Mouse (Mus musculus): Measurements from ENCODE around the gene Utp4. TPM values are rescaled to one million over a fixed set of nuclear protein-coding genes. Genes with fewer than 3 reads are reported as not detected.

Utp4 gene
- polyA plus RNA-seq, 1 experiment = 18.9 TPM

- Histone ChIP-seq H3K27ac (ENCODE audit: control insufficient read depth, insufficient read depth, low read depth, low read length, poor library complexity) (no peak overlapping the region), H3K4me3 (replicated peaks; ENCODE audit: control insufficient read depth, low read depth, low read length) (no peak overlapping the region), H3K4me1 (ENCODE audit: control insufficient read depth, insufficient read depth, low read length) (peaks cover 1% of the 10 kb centered on the region)
- 82% methylated on average over 5 of the region's 5 CpGs for WGBS
- TF ChIP-seq CTCF (IDR thresholded peaks at IDR 0.05; ENCODE audit: control insufficient read depth, insufficient read depth, low read length) (no peak), POLR2A (IDR thresholded peaks at IDR 0.05; ENCODE audit: borderline replicate concordance, control insufficient read depth, low read depth, low read length) (no peak)
These were observed 36.5 kb downstream of the Utp4 start for GRCm38 (mm10) chr8:106929921-106930320.

DNA sequence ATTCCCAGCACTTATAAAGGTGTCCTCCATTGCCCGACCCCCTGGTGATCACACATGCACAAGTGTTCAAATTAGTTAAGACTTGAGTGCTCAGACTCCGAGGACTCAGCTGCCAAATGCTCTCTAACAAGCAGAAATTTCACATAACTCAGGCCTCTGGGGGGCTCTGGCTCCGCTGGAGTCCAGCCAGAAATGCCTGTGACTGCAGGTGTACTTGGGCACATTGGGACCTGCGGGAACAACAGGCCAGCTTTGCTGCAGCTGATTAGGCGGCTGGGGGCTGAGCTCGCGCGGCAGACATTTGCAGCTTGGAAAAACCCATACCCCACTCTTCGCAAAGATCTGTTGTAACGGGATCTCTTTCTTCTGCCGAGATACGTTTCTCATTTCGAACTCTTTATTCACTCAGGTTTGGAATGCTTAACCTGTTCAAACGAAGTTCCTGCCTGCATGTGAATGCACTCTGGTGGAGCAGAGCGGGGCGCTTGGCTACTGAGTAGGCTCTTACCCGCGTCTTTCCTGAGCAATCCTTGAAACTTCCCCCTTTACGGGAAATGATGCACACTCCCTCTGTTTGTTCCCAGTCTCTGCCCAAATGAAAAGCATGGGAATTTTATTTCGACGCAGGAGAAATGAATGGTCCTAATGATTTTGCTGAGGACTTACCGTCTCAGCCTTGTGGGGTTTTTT is 39.1 kb downstream of the Utp4 start:
- WGBS = 8% methylated on average over 22 of the region's 22 CpGs
- TF ChIP-seq CTCF (IDR thresholded peaks at IDR 0.05; ENCODE audit: control insufficient read depth, insufficient read depth, low read length) = no peak
- no peak for TF ChIP-seq POLR2A (IDR thresholded peaks at IDR 0.05; ENCODE audit: borderline replicate concordance, control insufficient read depth, low read depth, low read length)
- H3K4me1 ChIP-seq (ENCODE audit: control insufficient read depth, insufficient read depth, low read length) = peaks cover 1% of the 10 kb centered on the region
- H3K4me3 ChIP-seq (replicated peaks; ENCODE audit: control insufficient read depth, low read depth, low read length) = no peak overlapping the region
- H3K27ac ChIP-seq (ENCODE audit: control insufficient read depth, insufficient read depth, low read depth, low read length, poor library complexity) = no peak overlapping the region

DNA sequence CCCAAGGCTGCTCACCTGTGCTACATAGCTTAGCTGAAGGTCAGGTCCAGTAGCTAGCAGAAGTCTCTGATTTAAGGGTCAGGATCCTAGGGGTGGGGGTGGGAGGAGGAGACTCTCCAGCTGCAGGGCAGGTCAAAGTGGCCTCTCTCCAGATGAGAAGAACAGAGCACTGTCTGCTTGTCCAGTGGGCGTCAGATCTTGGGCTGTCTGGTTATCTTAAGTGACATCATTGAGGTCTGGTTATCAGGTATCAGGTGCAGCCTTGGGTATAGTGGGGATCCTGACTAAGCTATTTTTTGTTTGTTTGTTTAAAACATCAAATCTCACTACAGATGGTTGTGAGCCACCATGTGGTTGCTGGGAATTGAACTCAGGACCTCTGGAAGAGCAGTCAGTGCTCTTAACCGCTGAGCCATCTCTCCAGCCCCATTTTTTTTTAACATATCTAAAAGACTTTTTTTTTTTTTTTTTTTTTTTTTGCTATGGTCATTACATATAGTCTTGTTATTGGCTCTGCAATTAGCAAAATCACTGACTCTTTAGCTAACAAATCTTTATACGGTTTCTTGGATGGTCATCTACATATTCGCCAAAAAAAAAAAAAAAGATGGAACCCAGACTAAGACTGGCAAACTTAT is 40.2 kb downstream of the Utp4 start:
- WGBS = 73% methylated on average over 4 of the region's 4 CpGs
- Histone ChIP-seq H3K27ac (ENCODE audit: control insufficient read depth, insufficient read depth, low read depth, low read length, poor library complexity) (no peak overlapping the region), H3K4me3 (replicated peaks; ENCODE audit: control insufficient read depth, low read depth, low read length) (no peak overlapping the region), H3K4me1 (ENCODE audit: control insufficient read depth, insufficient read depth, low read length) (peaks cover 3% of the 10 kb centered on the region)
- TF ChIP-seq CTCF (IDR thresholded peaks at IDR 0.05; ENCODE audit: control insufficient read depth, insufficient read depth, low read length) (no peak), POLR2A (IDR thresholded peaks at IDR 0.05; ENCODE audit: borderline replicate concordance, control insufficient read depth, low read depth, low read length) (no peak)

- H3K4me3 ChIP-seq (replicated peaks; ENCODE audit: control insufficient read depth, low read depth, low read length) = no peak overlapping the region
- 80% methylated on average over 16 of the region's 16 CpGs for WGBS
- H3K27ac ChIP-seq (ENCODE audit: control insufficient read depth, insufficient read depth, low read depth, low read length, poor library complexity) = no peak overlapping the region
- peaks cover 3% of the 10 kb centered on the region for H3K4me1 ChIP-seq (ENCODE audit: control insufficient read depth, insufficient read depth, low read length)
- TF ChIP-seq POLR2A (IDR thresholded peaks at IDR 0.05; ENCODE audit: borderline replicate concordance, control insufficient read depth, low read depth, low read length) (no peak), CTCF (IDR thresholded peaks at IDR 0.05; ENCODE audit: control insufficient read depth, insufficient read depth, low read length) (no peak)
These were observed 41.0 kb downstream of the Utp4 start for GRCm38 (mm10) chr8:106934226-106934977.

GRCm38 (mm10) chr8:106935324-106935869 is 42.0 kb downstream of the Utp4 start, which contains the start of gene Sntb2:
Gene Sntb2, plus strand, starts transcription at chr8:106935750.
- Histone ChIP-seq H3K27ac (ENCODE audit: control insufficient read depth, insufficient read depth, low read depth, low read length, poor library complexity) (peak within 1 kb of the TSS; percentile 94), H3K4me1 (ENCODE audit: control insufficient read depth, insufficient read depth, low read length) (peaks cover 3% of the 10 kb centered on the region), H3K4me3 (replicated peaks; ENCODE audit: control insufficient read depth, low read depth, low read length) (peak within 1 kb of the TSS; percentile 97)
- TF ChIP-seq CTCF (IDR thresholded peaks at IDR 0.05; ENCODE audit: control insufficient read depth, insufficient read depth, low read length) (no peak), POLR2A (IDR thresholded peaks at IDR 0.05; ENCODE audit: borderline replicate concordance, control insufficient read depth, low read depth, low read length) (peak; percentile 64; the same call in 1 of the 2 replicates)
- under 1% methylated on average over 41 of the region's 41 CpGs for WGBS

DNA sequence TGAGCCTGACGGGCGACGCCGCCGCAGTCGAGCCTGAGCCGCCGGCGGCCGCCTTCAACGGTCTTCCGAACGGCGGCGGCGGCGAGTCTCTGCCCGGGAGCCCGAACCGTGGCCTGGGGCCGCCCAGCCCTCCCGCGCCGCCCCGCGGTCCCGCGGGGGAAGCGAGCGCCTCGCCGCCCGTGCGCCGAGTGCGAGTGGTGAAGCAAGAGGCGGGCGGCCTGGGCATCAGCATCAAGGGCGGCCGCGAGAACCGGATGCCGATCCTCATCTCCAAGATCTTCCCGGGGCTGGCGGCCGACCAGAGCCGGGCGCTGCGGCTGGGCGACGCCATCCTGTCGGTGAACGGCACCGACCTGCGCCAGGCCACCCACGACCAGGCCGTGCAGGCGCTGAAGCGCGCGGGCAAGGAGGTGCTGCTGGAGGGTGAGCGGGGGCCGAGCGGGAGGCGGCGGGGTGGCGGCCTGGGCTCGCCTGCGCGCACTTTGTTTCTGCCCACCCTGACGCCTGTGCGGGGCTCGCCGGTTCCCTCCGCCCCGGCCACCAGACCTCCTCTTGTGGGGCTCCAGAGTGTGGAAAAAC is 42.6 kb downstream of the Utp4 start:
- Histone ChIP-seq H3K4me1 (ENCODE audit: control insufficient read depth, insufficient read depth, low read length) (peaks cover 3% of the 10 kb centered on the region), H3K27ac (ENCODE audit: control insufficient read depth, insufficient read depth, low read depth, low read length, poor library complexity) (peak overlapping the region; percentile 94), H3K4me3 (replicated peaks; ENCODE audit: control insufficient read depth, low read depth, low read length) (peak overlapping the region; percentile 87)
- TF ChIP-seq POLR2A (IDR thresholded peaks at IDR 0.05; ENCODE audit: borderline replicate concordance, control insufficient read depth, low read depth, low read length) = no peak
- no peak for TF ChIP-seq CTCF (IDR thresholded peaks at IDR 0.05; ENCODE audit: control insufficient read depth, insufficient read depth, low read length)
- under 1% methylated on average over 76 of the region's 76 CpGs for WGBS

GRCm38 (mm10) chr8:106936478-106937051 is 43.1 kb downstream of the Utp4 start:
- H3K4me3 ChIP-seq (replicated peaks; ENCODE audit: control insufficient read depth, low read depth, low read length) = peak overlapping the region; percentile 87
- WGBS = under 1% methylated on average over 26 of the region's 26 CpGs
- TF ChIP-seq CTCF (IDR thresholded peaks at IDR 0.05; ENCODE audit: control insufficient read depth, insufficient read depth, low read length) = no peak
- no peak for TF ChIP-seq POLR2A (IDR thresholded peaks at IDR 0.05; ENCODE audit: borderline replicate concordance, control insufficient read depth, low read depth, low read length)
- H3K4me1 ChIP-seq (ENCODE audit: control insufficient read depth, insufficient read depth, low read length) = peaks cover 3% of the 10 kb centered on the region
- peak overlapping the region; percentile 94 for H3K27ac ChIP-seq (ENCODE audit: control insufficient read depth, insufficient read depth, low read depth, low read length, poor library complexity)

Measured in bone marrow, adult 2 months (tissue).